Mouse (Mus musculus) myocyte (in vitro differentiated cells): ENCODE results near the gene Rbfox1.

Source experiments
- CEBPB ChIP-seq: IDR thresholded peaks from 2 replicates; pipeline ENCODE4 v1.6.1; 2011; ENCODE audit warnings: mild to moderate bottlenecking, moderate library complexity; ENCODE audit not compliant: poor library complexity, insufficient read depth, severe bottlenecking
- POLR2A ChIP-seq: IDR thresholded peaks from one replicate; pipeline ENCODE4 v1.6.1; 2011; ENCODE audit warnings: low read depth, mild to moderate bottlenecking, control low read depth, moderate library complexity; ENCODE audit not compliant: insufficient read length
- TCF12 ChIP-seq: IDR thresholded peaks from one replicate; pipeline ENCODE4 v1.6.1; 2011; ENCODE audit warnings: mild to moderate bottlenecking, control low read depth; ENCODE audit not compliant: poor library complexity, insufficient read depth, severe bottlenecking

DNA sequence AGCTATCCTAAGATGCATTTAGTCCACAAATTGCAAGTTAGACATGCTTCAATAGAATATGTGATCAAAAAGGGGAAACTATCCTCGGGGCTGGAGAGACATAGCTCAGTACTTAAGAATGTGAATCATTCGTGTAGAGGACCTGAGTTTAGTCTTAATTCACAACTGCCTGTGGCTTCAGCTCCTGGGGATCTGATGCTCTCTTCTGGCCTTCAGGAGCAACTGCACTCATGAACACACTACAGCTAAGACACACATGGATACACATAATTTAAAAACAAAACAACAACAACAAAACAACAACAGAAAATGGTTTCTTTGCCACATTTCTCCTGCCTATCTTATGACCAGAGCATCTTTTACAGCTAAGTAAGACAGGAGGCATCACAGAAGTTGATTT lies 448.1 kb downstream of the Rbfox1 start:
- TF ChIP-seq TCF12 (no peak), CEBPB (no peak), POLR2A (no peak)
